Comparison of ENCODE assay signal across 8 mouse cellular contexts in the genomic region with DNA sequence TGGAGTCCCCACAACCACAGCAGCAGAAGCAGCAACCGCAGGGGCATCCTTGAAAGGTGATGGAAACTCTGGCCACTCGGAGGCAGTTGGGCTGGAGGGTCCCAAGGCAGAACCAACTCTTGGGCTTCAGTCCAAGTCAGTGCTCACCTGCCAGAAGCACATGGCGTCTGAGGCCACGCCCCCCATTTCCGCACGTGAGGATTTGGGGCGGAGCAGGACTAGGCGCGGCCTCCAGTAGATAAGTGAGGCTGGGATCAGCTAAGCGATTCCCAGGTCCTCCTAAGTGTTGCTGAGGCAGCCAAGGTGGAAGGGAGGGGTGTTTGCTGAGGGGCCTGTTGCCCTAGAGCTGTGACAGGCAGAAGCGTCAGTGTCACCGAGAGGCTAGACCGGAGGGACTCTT. TPM values are rescaled to one million over a fixed set of nuclear protein-coding genes. Genes with fewer than 3 reads are reported as not detected.
A peak's percentile ranks its signal among the peaks of the same experiment; 100 is the strongest.
DNase-seq lines count a peak whose midpoint lies in the region; ATAC-seq and TF ChIP-seq lines count a peak whose summit lies in the region.

No protein-coding gene starts in this region.

- ATAC-seq in intestine, embryonic 16.5 days: peak; percentile 52

- no peak overlapping the region for H3K27ac ChIP-seq in intestine, embryonic 16.5 days (ENCODE audit: low read length)

- no peak overlapping the region for H3K9ac ChIP-seq in intestine, embryonic 16.5 days (ENCODE audit: low read depth, low read length)

- H3ac ChIP-seq in myocyte (ENCODE audit: control insufficient read depth, insufficient read length): no peak overlapping the region

- DNase-seq in kidney, postnatal 10 days: peak; percentile 41
- DNase-seq in kidney, adult 8-10 months: no peak
- peak; percentile 42 for DNase-seq in embryo, embryonic 9.5 days (ENCODE audit: extremely low spot score)
- no peak for DNase-seq in adrenal gland, postnatal 36 days
- DNase-seq in right cerebral cortex, postnatal 36 days (ENCODE audit: low spot score in 2 of 2): no peak
- DNase-seq in layer of hippocampus, adult 18-20 months (ENCODE audit: low spot score in 2 of 2): no peak

- H3K79me2 ChIP-seq in myocyte (ENCODE audit: control insufficient read depth, insufficient read depth): no peaks in the 10 kb centered on the region

- no peak for TF ChIP-seq POLR2A in myocyte (IDR thresholded peaks at IDR 0.05; ENCODE audit: insufficient read length, low read depth)

- 2% methylated on average over 13 of the region's 13 CpGs for WGBS in intestine, embryonic 16.5 days

- H3K4me2 ChIP-seq in intestine, embryonic 16.5 days (ENCODE audit: low read depth, low read length): peak overlapping the region; percentile 40
- peak overlapping the region; percentile 46 for H3K4me2 ChIP-seq in myocyte (ENCODE audit: low read depth)

- no peaks in the 10 kb centered on the region for H3K36me3 ChIP-seq in intestine, embryonic 16.5 days (ENCODE audit: control insufficient read depth, insufficient read depth, low read length)
- H3K36me3 ChIP-seq in myocyte (ENCODE audit: control insufficient read depth, insufficient read depth): no peaks in the 10 kb centered on the region

- H3K9me3 ChIP-seq in intestine, embryonic 16.5 days (ENCODE audit: control insufficient read depth, low read length): peaks cover 6% of the 10 kb centered on the region; the same call in 1 of the 2 replicates

- peak overlapping the region; percentile 13; the same call in 1 of the 2 replicates for H3K4me3 ChIP-seq in intestine, embryonic 16.5 days (ENCODE audit: low read length)
- H3K4me3 ChIP-seq in myocyte: no peak overlapping the region

- peaks cover 35% of the 10 kb centered on the region for H3K4me1 ChIP-seq in intestine, embryonic 16.5 days (ENCODE audit: control insufficient read depth, insufficient read depth, low read length)

- H3K27me3 ChIP-seq in intestine, embryonic 16.5 days (replicated peaks; ENCODE audit: control insufficient read depth, insufficient read depth, low read length): peaks cover 2% of the 10 kb centered on the region; the same call in 1 of the 2 replicates
- no peaks in the 10 kb centered on the region for H3K27me3 ChIP-seq in myocyte (ENCODE audit: control insufficient read depth, insufficient read depth, insufficient read length)

TF ChIP-seq in myocyte, 11 proteins besides CTCF, POLR2A, EP300 and RAD21:
- TF ChIP-seq USF1 (IDR thresholded peaks at IDR 0.05; ENCODE audit: low read depth): no peak
- TF ChIP-seq TCF3 (IDR thresholded peaks at IDR 0.05; ENCODE audit: insufficient read length, low read depth): no peak
- no peak for TF ChIP-seq SRF (IDR thresholded peaks at IDR 0.05; ENCODE audit: control insufficient read depth, insufficient read length, low read depth)
- no peak for TF ChIP-seq E2F4 (IDR thresholded peaks at IDR 0.05; ENCODE audit: insufficient read depth)
- no peak for TF ChIP-seq MAX (IDR thresholded peaks at IDR 0.05; ENCODE audit: low read depth)
- TF ChIP-seq MYOD1 (IDR thresholded peaks at IDR 0.05; ENCODE audit: control insufficient read depth in 1 of 3, insufficient read length in 2 of 3, low read depth in 2 of 3): no peak
- TF ChIP-seq REST (IDR thresholded peaks at IDR 0.05; ENCODE audit: insufficient read depth, insufficient read length): no peak
- TF ChIP-seq CEBPB (IDR thresholded peaks at IDR 0.05; ENCODE audit: insufficient read depth, poor library complexity, severe bottlenecking): no peak
- TF ChIP-seq TCF12 (IDR thresholded peaks at IDR 0.05; ENCODE audit: insufficient read depth, poor library complexity, severe bottlenecking): no peak
- no peak for TF ChIP-seq POLR2AphosphoS2 (IDR thresholded peaks at IDR 0.05; ENCODE audit: insufficient read length, low read depth)
- no peak for TF ChIP-seq MYOG (IDR thresholded peaks at IDR 0.05; ENCODE audit: control insufficient read depth in 1 of 3, insufficient read depth in 1 of 3, insufficient read length in 2 of 3, low read depth in 2 of 3)

RNA-seq across cellular contexts. Expression of gene Gipr, which starts 0.9 kb away (rescaled TPM):
- 3.1 and 3.6 TPM in 2 replicates for polyA plus RNA-seq in intestine, embryonic 16.5 days (2015; fragmentation: Nextera tagmentation; extraction: Ambion mirVana)
- polyA plus RNA-seq in myocyte (2012; fragmentation: generic; extraction: Trizol): 0.48 TPM
- under 1 TPM; 0.40 to 0.56 TPM for total RNA-seq in adrenal gland, postnatal 36 days (2021)
- 1 to 10 TPM; 1.3 to 1.4 TPM for total RNA-seq in layer of hippocampus, adult 18-20 months (2021)

RNA-seq across cellular contexts. Expression of gene Eml2, which starts 11.2 kb away (rescaled TPM):
- 7.1 and 8.4 TPM in 2 replicates for polyA plus RNA-seq in intestine, embryonic 16.5 days (2015; fragmentation: Nextera tagmentation; extraction: Ambion mirVana)
- 47.7 TPM for polyA plus RNA-seq in myocyte (2012; fragmentation: generic; extraction: Trizol)
- 10 to 100 TPM; 45.2 to 65.2 TPM for total RNA-seq in adrenal gland, postnatal 36 days (2021)
- 100 to 1,000 TPM; 160 to 178 TPM for total RNA-seq in layer of hippocampus, adult 18-20 months (2021)

RNA-seq across cellular contexts. Expression of gene Snrpd2, which starts 15.5 kb away (rescaled TPM):
- 119 and 132 TPM in 2 replicates for polyA plus RNA-seq in intestine, embryonic 16.5 days (2015; fragmentation: Nextera tagmentation; extraction: Ambion mirVana)
- 192 TPM for polyA plus RNA-seq in myocyte (2012; fragmentation: generic; extraction: Trizol)
- 100 to 1,000 TPM in 1 of 2 experiments, 10 to 100 TPM in 1; 96.5 to 105 TPM for total RNA-seq in adrenal gland, postnatal 36 days (2021)
- 10 to 100 TPM; 79.7 to 82.8 TPM for total RNA-seq in layer of hippocampus, adult 18-20 months (2021)

RNA-seq across cellular contexts. Expression of gene Qpctl, which starts 15.9 kb away (rescaled TPM):
- polyA plus RNA-seq in intestine, embryonic 16.5 days (2015; fragmentation: Nextera tagmentation; extraction: Ambion mirVana): 10.5 and 11.1 TPM in 2 replicates
- polyA plus RNA-seq in myocyte (2012; fragmentation: generic; extraction: Trizol): 7.7 TPM
- total RNA-seq in adrenal gland, postnatal 36 days (2021): 10 to 100 TPM; 17.4 to 18.8 TPM
- total RNA-seq in layer of hippocampus, adult 18-20 months (2021): 10 to 100 TPM; 17.1 to 18.7 TPM

RNA-seq across cellular contexts. Expression of gene Fbxo46, which starts 45.3 kb away (rescaled TPM):
- polyA plus RNA-seq in intestine, embryonic 16.5 days (2015; fragmentation: Nextera tagmentation; extraction: Ambion mirVana): 10.8 and 11.0 TPM in 2 replicates
- polyA plus RNA-seq in myocyte (2012; fragmentation: generic; extraction: Trizol): 6.2 TPM
- 10 to 100 TPM; 11.5 to 13.1 TPM for total RNA-seq in adrenal gland, postnatal 36 days (2021)
- total RNA-seq in layer of hippocampus, adult 18-20 months (2021): 10 to 100 TPM; 15.0 to 15.4 TPM

Comparison
In these comparisons a context has a peak if more than half of its experiments do, and no peak if none do; other contexts are left out.
1. DNase-seq: peak in kidney, postnatal 10 days (single experiment) and embryo, embryonic 9.5 days (single experiment); none in kidney, adult 8-10 months (0 of 2), adrenal gland, postnatal 36 days (0 of 2), right cerebral cortex, postnatal 36 days (0 of 2) and layer of hippocampus, adult 18-20 months (0 of 2).